Mouse (Mus musculus) MEL (cell line): ENCODE results near the gene Olfr206. TPM values are rescaled to one million over a fixed set of nuclear protein-coding genes. Genes with fewer than 3 reads are reported as not detected.

Source experiments
- DNase-seq: peaks from one replicate; pipeline ENCODE4 v3.0.0; 2011; ENCODE audit warnings: low read depth, low spot score
- H3K27ac ChIP-seq: 2 replicates; pipeline ENCODE4 v1.5.1; 2012; ENCODE audit warnings: low read depth, mild to moderate bottlenecking, control low read depth, low read length, moderate library complexity; ENCODE audit not compliant: control insufficient read depth
- H3K27me3 ChIP-seq, 2 experiments: fragments of 150-350 bp in 1 of 2; sonication (generic) in 1 of 2; 2 replicates each; pipeline ENCODE4 v1.6.1; 2012; ENCODE audit warnings: low read length in 2 of 2, mild to moderate bottlenecking in 2 of 2, improper control_type of control experiment in 1 of 2, moderate library complexity in 1 of 2; ENCODE audit not compliant: insufficient read depth in 2 of 2, control insufficient read depth in 1 of 2
- H3K36me3 ChIP-seq, 2 experiments: 2 replicates each; pipeline ENCODE4 v1.6.1; 2012 to 2014; ENCODE audit warnings: low read length in 2 of 2, improper control_type of control experiment in 1 of 2, inconsistent platforms in 1 of 2, mild to moderate bottlenecking in 1 of 2; ENCODE audit not compliant: insufficient read depth in 2 of 2, control insufficient read depth in 1 of 2
- H3K4me1 ChIP-seq, 2 experiments: fragments of 150-350 bp in 1 of 2; sonication (generic) in 1 of 2; 2 replicates each; pipeline ENCODE4 v1.6.1; 2012; ENCODE audit warnings: low read length in 2 of 2, improper control_type of control experiment in 1 of 2, mild to moderate bottlenecking in 1 of 2; ENCODE audit not compliant: insufficient read depth in 2 of 2, control insufficient read depth in 1 of 2
- H3K4me3 ChIP-seq, 2 experiments: fragments of 150-350 bp in 1 of 2; sonication (generic) in 1 of 2; 2 replicates each; pipeline ENCODE4 v1.5.1; 2012; ENCODE audit warnings: low read depth in 2 of 2, low read length in 2 of 2, mild to moderate bottlenecking in 2 of 2, moderate library complexity in 2 of 2, control low read depth in 1 of 2, improper control_type of control experiment in 1 of 2; ENCODE audit not compliant: control insufficient read depth in 1 of 2, insufficient read depth in 1 of 2
- H3K79me2 ChIP-seq: 2 replicates; pipeline ENCODE4 v1.6.1; 2012; ENCODE audit warnings: mild to moderate bottlenecking, low read length, moderate library complexity; ENCODE audit not compliant: control insufficient read depth, poor library complexity, insufficient read depth
- H3K9ac ChIP-seq: 2 replicates; pipeline ENCODE4 v1.6.1; 2012; ENCODE audit warnings: low read depth, mild to moderate bottlenecking, control low read depth, low read length, moderate library complexity; ENCODE audit not compliant: control insufficient read depth, poor library complexity, severe bottlenecking
- H3K9me3 ChIP-seq: fragments of 150-350 bp; sonication (generic); replicated peaks from 2 replicates; pipeline ENCODE4 v1.6.1; 2012; ENCODE audit warnings: mild to moderate bottlenecking, low read length, improper control_type of control experiment, moderate library complexity; ENCODE audit not compliant: insufficient read depth
- CHD1 ChIP-seq: IDR thresholded peaks from 2 replicates; pipeline ENCODE4 v1.6.1; 2012; ENCODE audit warnings: low read depth, mild to moderate bottlenecking, inconsistent platforms, low read length, improper control_type of control experiment
- CTCF ChIP-seq, 3 experiments: IDR thresholded peaks in 2 of 3; conservative IDR thresholded peaks in 1 of 3; 2 replicates each; pipeline ENCODE4 v1.5.1; 2011 to 2012; ENCODE audit warnings: low read length in 3 of 3, low read depth in 2 of 3, mild to moderate bottlenecking in 2 of 3, improper control_type of control experiment in 1 of 3, inconsistent platforms in 1 of 3, mixed read lengths in 1 of 3, moderate library complexity in 1 of 3; ENCODE audit not compliant: control insufficient read depth in 1 of 3, insufficient read depth in 1 of 3, poor library complexity in 1 of 3, severe bottlenecking in 1 of 3
- E2F4 ChIP-seq: IDR thresholded peaks from 2 replicates; pipeline ENCODE4 v1.6.1; 2011; ENCODE audit warnings: low read depth, low read length, improper control_type of control experiment, borderline replicate concordance
- ELF1 ChIP-seq: IDR thresholded peaks from 2 replicates; pipeline ENCODE4 v1.6.1; 2014; ENCODE audit warnings: low read depth, mild to moderate bottlenecking, inconsistent platforms, low read length, improper control_type of control experiment, moderate library complexity
- JUND ChIP-seq: IDR thresholded peaks from 2 replicates; pipeline ENCODE4 v1.6.1; 2011; ENCODE audit warnings: low read depth, mild to moderate bottlenecking, improper control_type of control experiment, low read length
- MAFK ChIP-seq: IDR thresholded peaks from 2 replicates; pipeline ENCODE4 v1.6.1; 2011; ENCODE audit warnings: low read depth, mild to moderate bottlenecking, low read length, improper control_type of control experiment, borderline replicate concordance
- MAX ChIP-seq: IDR thresholded peaks from 2 replicates; pipeline ENCODE4 v1.6.1; 2011; ENCODE audit warnings: low read length, improper control_type of control experiment
- MEF2A ChIP-seq: IDR thresholded peaks from 2 replicates; pipeline ENCODE4 v1.6.1; 2014; ENCODE audit warnings: low read depth, mild to moderate bottlenecking, inconsistent platforms, low read length, improper control_type of control experiment; ENCODE audit not compliant: poor library complexity, insufficient replicate concordance, severe bottlenecking; ENCODE audit errors: extremely low read depth
- NELFE ChIP-seq: IDR thresholded peaks from 2 replicates; pipeline ENCODE4 v1.6.1; 2011; ENCODE audit warnings: low read depth, low read length, improper control_type of control experiment
- POLR2A ChIP-seq, 2 experiments: IDR thresholded peaks; 2 replicates each; pipeline ENCODE4 v1.6.1; 2011 to 2012; ENCODE audit warnings: low read length in 2 of 2, mild to moderate bottlenecking in 2 of 2, control low read depth in 1 of 2, improper control_type of control experiment in 1 of 2, low read depth in 1 of 2, moderate library complexity in 1 of 2; ENCODE audit not compliant: control insufficient read depth in 1 of 2, insufficient read depth in 1 of 2, poor library complexity in 1 of 2
- RCOR1 ChIP-seq: IDR thresholded peaks from 2 replicates; pipeline ENCODE4 v1.6.1; 2012; ENCODE audit warnings: low read depth, mild to moderate bottlenecking, inconsistent platforms, low read length, improper control_type of control experiment
- SIN3A ChIP-seq: IDR thresholded peaks from 2 replicates; pipeline ENCODE4 v1.6.1; 2012; ENCODE audit warnings: low read length, improper control_type of control experiment, inconsistent platforms
- TAL1 ChIP-seq: IDR thresholded peaks from 2 replicates; pipeline ENCODE4 v1.6.1; 2012; ENCODE audit warnings: mild to moderate bottlenecking, inconsistent platforms, low read length, moderate library complexity, mixed read lengths
- TBP ChIP-seq: IDR thresholded peaks from 2 replicates; pipeline ENCODE4 v1.8.0; 2011; ENCODE audit warnings: low read depth, low read length, improper control_type of control experiment
- UBTF ChIP-seq: IDR thresholded peaks from 2 replicates; pipeline ENCODE4 v1.6.1; 2012; ENCODE audit warnings: low read depth, mild to moderate bottlenecking, inconsistent platforms, low read length, improper control_type of control experiment, moderate library complexity, borderline replicate concordance; ENCODE audit not compliant: insufficient read depth
- USF1 ChIP-seq: IDR thresholded peaks from 2 replicates; pipeline ENCODE4 v1.6.1; 2014; ENCODE audit warnings: low read depth, mild to moderate bottlenecking, inconsistent platforms, low read length, improper control_type of control experiment, moderate library complexity
- USF2 ChIP-seq, 2 experiments: IDR thresholded peaks; 2 replicates each; pipeline ENCODE4 v1.6.1; 2011 to 2012; ENCODE audit warnings: improper control_type of control experiment in 2 of 2, low read length in 2 of 2, borderline replicate concordance in 1 of 2, inconsistent platforms in 1 of 2, low read depth in 1 of 2, mild to moderate bottlenecking in 1 of 2; ENCODE audit not compliant: insufficient read depth in 1 of 2
- ZKSCAN1 ChIP-seq: IDR thresholded peaks from 2 replicates; pipeline ENCODE4 v1.6.1; 2012; ENCODE audit warnings: low read depth, mild to moderate bottlenecking, inconsistent platforms, low read length, improper control_type of control experiment, moderate library complexity
- ZMIZ1 ChIP-seq: IDR thresholded peaks from 2 replicates; pipeline ENCODE4 v1.6.1; 2012; ENCODE audit warnings: low read depth, mild to moderate bottlenecking, inconsistent platforms, low read length, improper control_type of control experiment, moderate library complexity
- ZNF384 ChIP-seq: IDR thresholded peaks from 2 replicates; pipeline ENCODE4 v1.6.1; 2012; ENCODE audit warnings: low read depth, mild to moderate bottlenecking, inconsistent platforms, low read length, improper control_type of control experiment
- polyA plus RNA-seq, 2 experiments: library from polyadenylated mRNA; stranded (reverse) in 1 of 2; unstranded in 1 of 2; fragments of >175 nt in 1 of 2; fragments of >200 nt in 1 of 2; gene quantifications; 2 replicates each; pipeline versions ENCODE4 v1.2.1 to v1.2.4; 2012; ENCODE audit warnings: low replicate concordance in 2 of 2, low read depth in 1 of 2; ENCODE audit not compliant: insufficient read length in 2 of 2, insufficient read depth in 1 of 2, missing spikeins in 1 of 2
- total RNA-seq: library from RNA; depleted of rRNA; stranded (reverse); fragments of 300-350 nt; gene quantifications from 2 replicates; pipeline ENCODE4 v1.2.3, GENCODE M21; 2012

The Olfr206 gene
- total and polyA plus RNA-seq, 3 experiments = not detected

DNA sequence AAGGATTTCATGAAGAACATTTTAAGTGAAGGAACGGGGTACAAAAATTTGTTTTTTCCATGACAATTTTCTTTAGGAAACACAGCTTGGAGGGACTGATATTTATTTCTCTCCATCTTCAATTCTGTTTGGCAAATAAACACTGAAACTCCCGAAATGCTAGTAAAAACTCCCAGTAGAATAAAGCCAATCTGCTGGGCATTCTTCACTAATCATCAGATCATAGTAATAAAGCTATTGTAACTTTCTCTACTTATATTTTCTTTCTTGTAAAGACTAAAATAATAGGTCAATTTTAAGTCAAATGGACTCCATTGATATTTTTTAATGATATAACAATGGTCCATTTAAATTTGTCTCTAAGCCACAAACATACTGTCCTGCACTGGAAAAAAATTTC lies 14.8 kb upstream of the Olfr206 start, which contains the start of gene Olfr209:
Olfr209 (minus strand) TSS at position 101 of the 400 bp plus-strand sequence.
- Histone ChIP-seq H3K4me1 (no peaks in the 10 kb centered on the region), H3K4me3 (no peak within 1 kb of the TSS), H3K9ac (no peak within 1 kb of the TSS), H3K27ac (no peak within 1 kb of the TSS), H3K36me3 (no peaks in the 10 kb centered on the region), H3K79me2 (no peaks in the 10 kb centered on the region), H3K27me3 (no peaks in the 10 kb centered on the region), H3K9me3 (no peaks in the 10 kb centered on the region)
- TF ChIP-seq E2F4 (no peak), MAX (no peak), MAFK (no peak), TAL1 (no peak), CTCF (IDR thresholded peaks at IDR 0.05 in 2 of 3, conservative IDR thresholded peaks at IDR 0.05 in 1 of 3; ENCODE audit: control insufficient read depth in 1 of 3, insufficient read depth in 1 of 3, low read depth in 2 of 3, low read length in 3 of 3, poor library complexity in 1 of 3, severe bottlenecking in 1 of 3) (no peak), MEF2A (no peak)
- no peak for DNase-seq

DNA sequence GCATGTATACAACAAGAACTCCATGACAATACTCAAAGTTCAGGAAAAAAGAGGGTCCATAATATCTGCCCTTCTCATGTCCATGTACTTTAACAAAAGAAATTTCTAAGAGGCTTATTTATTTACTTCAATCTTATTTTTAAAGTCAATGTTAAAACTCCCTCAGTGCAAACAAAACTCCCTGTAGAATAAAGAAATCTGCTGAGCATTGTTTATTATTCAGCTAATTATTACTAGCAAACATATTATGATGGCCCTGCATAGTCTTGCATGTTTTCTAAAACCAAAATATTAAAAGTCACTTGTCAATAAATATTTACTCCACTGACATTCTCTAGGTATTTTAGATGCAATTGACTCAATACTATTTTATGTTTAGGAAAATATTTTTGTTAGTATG lies 18.0 kb downstream of the Olfr206 start, which contains the start of gene Olfr205:
Olfr205 (minus strand) TSS at position 101 of the 400 bp plus-strand sequence.
- TF ChIP-seq CHD1 (no peak), ELF1 (no peak), RCOR1 (no peak), TBP (no peak), JUND (no peak), USF1 (no peak), NELFE (no peak), UBTF (no peak), E2F4 (no peak), POLR2A (IDR thresholded peaks at IDR 0.05; ENCODE audit: control insufficient read depth in 1 of 2, insufficient read depth in 1 of 2, low read depth in 1 of 2, low read length in 2 of 2, poor library complexity in 1 of 2) (no peak), ZNF384 (no peak), ZMIZ1 (no peak), USF2 (IDR thresholded peaks at IDR 0.05; ENCODE audit: borderline replicate concordance in 1 of 2, insufficient read depth in 1 of 2, low read depth in 1 of 2, low read length in 2 of 2) (no peak), CTCF (IDR thresholded peaks at IDR 0.05 in 2 of 3, conservative IDR thresholded peaks at IDR 0.05 in 1 of 3; ENCODE audit: control insufficient read depth in 1 of 3, insufficient read depth in 1 of 3, low read depth in 2 of 3, low read length in 3 of 3, poor library complexity in 1 of 3, severe bottlenecking in 1 of 3) (no peak), SIN3A (no peak), ZKSCAN1 (no peak)
- no peaks in the 10 kb centered on the region for H3K36me3 ChIP-seq
- no peak within 1 kb of the TSS for H3K9ac ChIP-seq
- H3K9me3 ChIP-seq = no peaks in the 10 kb centered on the region
- H3K79me2 ChIP-seq = no peaks in the 10 kb centered on the region
- no peaks in the 10 kb centered on the region for H3K4me1 ChIP-seq
- no peak within 1 kb of the TSS for H3K4me3 ChIP-seq
- no peak for DNase-seq
- H3K27me3 ChIP-seq = no peaks in the 10 kb centered on the region
- H3K27ac ChIP-seq = no peak within 1 kb of the TSS
